Mouse (Mus musculus) spleen, postnatal 36 days (tissue): ENCODE measurements around the gene Aamdc.

Experiments
- DNase-seq, 2 experiments: peaks; one replicate each; pipeline ENCODE4 v3.0.0; 2022; ENCODE audit warnings: low spot score in 2 of 2, mixed read lengths in 1 of 2

Aamdc gene

DNA sequence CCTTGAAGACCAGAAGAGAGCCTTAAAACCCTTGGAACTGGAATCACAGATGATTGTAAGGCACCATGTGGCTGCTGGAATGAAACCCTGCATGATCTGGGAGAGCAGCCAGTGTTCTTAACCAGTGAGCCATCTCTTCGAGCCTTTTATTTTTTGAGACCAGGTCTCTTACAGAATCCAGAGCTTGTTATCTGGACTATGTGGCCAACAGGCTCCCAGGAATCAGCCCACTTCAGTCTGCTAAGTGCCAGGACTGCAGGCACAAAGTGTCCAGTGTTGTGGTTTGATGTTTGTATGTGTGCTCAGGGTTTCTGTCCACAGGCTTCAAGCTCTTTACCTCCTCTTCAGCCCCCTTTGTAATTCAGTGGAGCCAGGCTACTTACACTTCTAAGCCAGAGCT, 64.5 kb downstream of the Aamdc start:
- no peak for DNase-seq

DNA sequence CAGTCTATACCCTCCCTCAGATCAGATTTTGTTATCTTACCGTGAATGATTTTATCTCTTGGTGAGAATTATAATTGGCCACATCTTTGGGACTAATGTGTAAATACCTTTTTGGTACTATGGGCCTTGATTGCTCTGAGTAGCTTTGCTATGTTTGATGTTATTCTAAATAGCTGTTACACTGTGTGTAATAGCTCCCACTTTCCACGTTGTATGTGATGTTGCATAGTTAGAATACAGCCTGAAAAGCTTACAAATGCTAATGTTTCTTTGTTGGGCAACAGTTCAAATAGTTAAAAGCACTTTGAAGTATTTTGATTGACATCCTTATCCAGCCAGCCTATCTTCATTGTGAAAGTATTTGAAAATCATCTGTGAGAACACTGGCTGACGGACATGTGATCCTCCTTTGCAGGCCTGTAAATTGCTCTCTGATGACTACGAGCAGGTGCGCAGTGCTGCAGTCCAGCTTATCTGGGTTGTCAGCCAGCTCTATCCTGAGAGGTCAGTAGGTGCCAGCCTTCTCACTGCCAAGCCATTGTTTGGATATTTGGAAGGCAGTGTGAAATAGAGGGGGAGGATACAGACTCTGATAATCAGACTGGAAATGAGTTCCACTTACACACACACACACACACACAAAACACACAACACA, 78.6 kb downstream of the Aamdc start:
- DNase-seq, result no peak
